ENCODE assay signal across 9 mouse cellular contexts in the genomic region with DNA sequence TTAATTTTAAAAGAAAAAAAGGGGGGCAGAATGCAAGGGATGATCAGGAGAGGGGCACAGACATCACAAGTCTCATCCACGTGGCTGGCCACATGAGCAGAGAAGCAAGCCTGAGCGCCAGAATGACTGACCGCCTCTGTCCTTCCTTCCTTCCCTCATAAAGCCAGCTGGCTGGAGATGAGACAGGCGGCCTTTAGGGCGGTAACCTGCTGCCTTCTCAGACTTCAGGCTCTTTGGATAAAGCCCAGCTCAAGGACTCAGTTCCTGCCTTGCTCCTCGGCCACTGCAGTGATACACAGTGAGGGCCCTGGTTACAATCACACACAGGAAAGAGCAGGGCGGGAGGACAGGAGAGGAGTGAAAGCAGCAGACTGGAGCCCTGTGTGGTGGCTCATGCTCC. TPM values are rescaled to one million over a fixed set of nuclear protein-coding genes. Genes with fewer than 3 reads are reported as not detected.
A peak's percentile ranks its signal among the peaks of the same experiment; 100 is the strongest.
DNase-seq lines count a peak whose midpoint lies in the region; ATAC-seq lines count a peak whose summit lies in the region.
"Had no signal": no experiment of that assay in that cellular context is flagged by ENCODE, and none has a peak within 500 bp of the region (broad histone marks: within the 10 kb centered on the region; RNA-seq: fewer than 3 reads in every experiment).

No protein-coding gene starts in this region.

- 65% methylated on average over 7 of the region's 7 CpGs for WGBS in limb, embryonic 12.5 days
- WGBS in limb, embryonic 10.5 days = 74% methylated on average over 7 of the region's 7 CpGs
- WGBS in intestine, embryonic 16.5 days = 36% methylated on average over 7 of the region's 7 CpGs

- H3K4me1 ChIP-seq in limb, embryonic 12.5 days (replicated peaks) = peaks cover 37% of the 10 kb centered on the region
- H3K4me1 ChIP-seq in limb, embryonic 10.5 days = peaks cover 38% of the 10 kb centered on the region
- H3K4me1 ChIP-seq in intestine, embryonic 16.5 days (ENCODE audit: control insufficient read depth, insufficient read depth, low read length) = peaks cover 15% of the 10 kb centered on the region

- no peak overlapping the region for H3K4me2 ChIP-seq in limb, embryonic 12.5 days
- H3K4me2 ChIP-seq in intestine, embryonic 16.5 days (ENCODE audit: low read depth, low read length) = no peak overlapping the region

- no peak for ATAC-seq in limb, embryonic 12.5 days (ENCODE audit: insufficient number of reproducible peaks, insufficient read depth, low FRiP score, low TSS enrichment, low read depth)
- ATAC-seq in intestine, embryonic 16.5 days = peak; percentile 49; the same call in 1 of the 2 replicates
- ATAC-seq: activated CD4-positive, CD25-positive, alpha-beta regulatory T cell, adult 4 months had no signal

- no peak overlapping the region for H3K9ac ChIP-seq in limb, embryonic 12.5 days (replicated peaks)
- H3K9ac ChIP-seq in intestine, embryonic 16.5 days (ENCODE audit: low read depth, low read length) = no peak overlapping the region

- H3K9me3 ChIP-seq in limb, embryonic 12.5 days = no peaks in the 10 kb centered on the region
- no peaks in the 10 kb centered on the region for H3K9me3 ChIP-seq in limb, embryonic 10.5 days (replicated peaks)
- no peaks in the 10 kb centered on the region for H3K9me3 ChIP-seq in intestine, embryonic 16.5 days (ENCODE audit: control insufficient read depth, low read length)

- no peak for DNase-seq in limb, embryonic 10.5 days (ENCODE audit: low spot score)
- DNase-seq in gastrocnemius, postnatal 36 days = peak; percentile 73 to 74
- peak; percentile 92 for DNase-seq in lung, postnatal 36 days
- DNase-seq in right cerebral cortex, adult 2 months (ENCODE audit: low spot score in 2 of 2) = no peak
- no peak for DNase-seq in left cerebral cortex, adult 9 months (ENCODE audit: low spot score in 2 of 2)
- no peak for DNase-seq in cerebellum, postnatal 25 days

- no peaks in the 10 kb centered on the region for H3K27me3 ChIP-seq in limb, embryonic 12.5 days
- no peaks in the 10 kb centered on the region for H3K27me3 ChIP-seq in limb, embryonic 10.5 days (ENCODE audit: low read depth, poor library complexity, severe bottlenecking)
- H3K27me3 ChIP-seq in intestine, embryonic 16.5 days (replicated peaks; ENCODE audit: control insufficient read depth, insufficient read depth, low read length) = no peaks in the 10 kb centered on the region

- intact Hi-C loops in gastrocnemius, postnatal 36 days (cut with DNase I) = no loop called here

- H3K36me3 ChIP-seq in limb, embryonic 12.5 days = no peaks in the 10 kb centered on the region
- H3K36me3 ChIP-seq in limb, embryonic 10.5 days = no peaks in the 10 kb centered on the region
- H3K36me3 ChIP-seq in intestine, embryonic 16.5 days (ENCODE audit: control insufficient read depth, insufficient read depth, low read length) = no peaks in the 10 kb centered on the region

- 0 out of 2 replicates have a peak overlapping the region, but pooled peaks have one; percentile 4 for H3K27ac ChIP-seq in limb, embryonic 12.5 days
- H3K27ac ChIP-seq in limb, embryonic 10.5 days = no peak overlapping the region
- peak overlapping the region; percentile 24; the same call in 1 of the 2 replicates for H3K27ac ChIP-seq in intestine, embryonic 16.5 days (ENCODE audit: low read length)

- no peak overlapping the region for H3K4me3 ChIP-seq in limb, embryonic 12.5 days (replicated peaks)
- H3K4me3 ChIP-seq in limb, embryonic 10.5 days = no peak overlapping the region
- H3K4me3 ChIP-seq in intestine, embryonic 16.5 days (ENCODE audit: low read length) = no peak overlapping the region

RNA-seq across cellular contexts. Expression of a gene that starts 13.8 kb away (rescaled TPM):
- 23.9 and 27.0 TPM in 2 replicates for polyA plus RNA-seq in limb, embryonic 12.5 days (2016; fragmentation: Nextera tagmentation; extraction: Ambion mirVana)
- 15.6 and 17.6 TPM in 2 replicates for polyA plus RNA-seq in limb, embryonic 10.5 days (2016; fragmentation: Nextera tagmentation; extraction: Ambion mirVana)
- 1 to 10 TPM; 3.4 to 3.7 TPM for total RNA-seq in gastrocnemius, postnatal 36 days (2021)
- polyA plus RNA-seq in intestine, embryonic 16.5 days (2015; fragmentation: Nextera tagmentation; extraction: Ambion mirVana) = 12.0 and 12.8 TPM in 2 replicates

Comparison
In these comparisons a context has a peak if more than half of its experiments do, and no peak if none do; other contexts are left out.
1. DNase-seq: peak in gastrocnemius, postnatal 36 days (2 of 2) and lung, postnatal 36 days (single experiment); none in limb, embryonic 10.5 days (single experiment), right cerebral cortex, adult 2 months (0 of 2), left cerebral cortex, adult 9 months (0 of 2) and cerebellum, postnatal 25 days (0 of 2).